Mouse (Mus musculus) liver, postnatal 0 days (tissue): ENCODE data around the gene Stra6.

Source experiments
- CTCF ChIP-seq: sonication (generic); IDR thresholded peaks from 2 replicates; pipeline ENCODE4 v1.5.1; 2016; ENCODE audit warnings: antibody characterized with exemption, low read depth
- EP300 ChIP-seq: IDR thresholded peaks from 2 replicates; pipeline ENCODE4 v1.6.1; 2016; ENCODE audit warnings: antibody characterized with exemption, low read depth, mild to moderate bottlenecking

DNA sequence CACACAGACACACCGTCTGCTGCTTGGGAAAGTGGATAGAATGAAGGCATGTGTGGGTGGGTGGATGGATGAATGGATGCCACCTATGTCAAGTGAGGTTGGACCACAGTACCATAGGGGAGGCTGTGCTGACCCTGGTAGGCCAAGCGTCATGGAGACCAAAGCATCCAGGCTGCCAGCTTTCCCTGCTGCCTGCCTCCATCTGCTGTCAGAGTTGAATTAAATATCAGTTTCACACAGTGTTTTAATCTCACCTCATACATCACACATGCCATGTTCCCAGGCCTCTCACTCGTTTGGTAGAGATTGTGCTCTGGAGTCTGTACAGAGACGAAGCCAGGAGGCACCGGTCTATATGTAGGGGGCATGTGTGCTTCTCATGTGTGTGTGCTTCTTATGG is 47.2 kb downstream of the Stra6 start:
- TF ChIP-seq CTCF (no peak), EP300 (no peak)
